Mouse (Mus musculus): ENCODE measurements around the gene Cpne6. TPM values are rescaled to one million over a fixed set of nuclear protein-coding genes. Genes with fewer than 3 reads are reported as not detected.
A peak's percentile ranks its signal among the peaks of the same experiment; 100 is the strongest.

Cpne6 gene
- polyA plus RNA-seq, 2 experiments = 0.65 to 0.83 TPM

GRCm38 (mm10) chr14:55550191-55550590 lies 39.9 kb downstream of the Cpne6 start:
- no peak for ATAC-seq (ENCODE audit: low FRiP score, low read depth)
- no peaks in the 10 kb centered on the region for H3K4me1 ChIP-seq (ENCODE audit: control insufficient read depth, insufficient read depth, low read length)
- no peaks in the 10 kb centered on the region for H3K27me3 ChIP-seq (ENCODE audit: control insufficient read depth, insufficient read depth, low read length)
- H3K4me3 ChIP-seq (replicated peaks; ENCODE audit: low read length) = no peak overlapping the region
- peaks cover 46% of the 10 kb centered on the region for H3K36me3 ChIP-seq (ENCODE audit: control insufficient read depth, insufficient read depth, low read length)
- H3K9ac ChIP-seq (ENCODE audit: low read depth, low read length, severe bottlenecking) = no peak overlapping the region
- no peak overlapping the region for H3K4me2 ChIP-seq (replicated peaks; ENCODE audit: low read depth, low read length, severe bottlenecking)
- WGBS = 86% methylated on average over 6 of the region's 6 CpGs
- no peak overlapping the region for H3K27ac ChIP-seq (replicated peaks; ENCODE audit: low read depth, low read length)
- DNase-seq (ENCODE audit: low spot score) = no peak
- H3K9me3 ChIP-seq (ENCODE audit: control insufficient read depth, low read length) = no peaks in the 10 kb centered on the region
- no peak for TF ChIP-seq POLR2A (IDR thresholded peaks at IDR 0.05; ENCODE audit: borderline replicate concordance, extremely low read depth, insufficient read depth, insufficient read length)

GRCm38 (mm10) chr14:55551347-55551746 lies 41.1 kb downstream of the Cpne6 start:
- no peak for TF ChIP-seq POLR2A (IDR thresholded peaks at IDR 0.05; ENCODE audit: borderline replicate concordance, extremely low read depth, insufficient read depth, insufficient read length)
- Histone ChIP-seq H3K9me3 (ENCODE audit: control insufficient read depth, low read length) (no peaks in the 10 kb centered on the region), H3K27me3 (ENCODE audit: control insufficient read depth, insufficient read depth, low read length) (no peaks in the 10 kb centered on the region), H3K27ac (replicated peaks; ENCODE audit: low read depth, low read length) (no peak overlapping the region), H3K4me2 (replicated peaks; ENCODE audit: low read depth, low read length, severe bottlenecking) (no peak overlapping the region), H3K36me3 (ENCODE audit: control insufficient read depth, insufficient read depth, low read length) (peaks cover 36% of the 10 kb centered on the region), H3K4me3 (replicated peaks; ENCODE audit: low read length) (no peak overlapping the region), H3K4me1 (ENCODE audit: control insufficient read depth, insufficient read depth, low read length) (no peaks in the 10 kb centered on the region), H3K9ac (ENCODE audit: low read depth, low read length, severe bottlenecking) (no peak overlapping the region)
- DNase-seq (ENCODE audit: low spot score) (no peak), ATAC-seq (ENCODE audit: low FRiP score, low read depth) (no peak)
- WGBS = 70% methylated on average over 5 of the region's 5 CpGs

GRCm38 (mm10) chr14:55551794-55552193 lies 41.5 kb downstream of the Cpne6 start:
- TF ChIP-seq POLR2A (IDR thresholded peaks at IDR 0.05; ENCODE audit: borderline replicate concordance, extremely low read depth, insufficient read depth, insufficient read length) = no peak
- WGBS = 91% methylated on average over 8 of the region's 8 CpGs
- Histone ChIP-seq H3K27me3 (ENCODE audit: control insufficient read depth, insufficient read depth, low read length) (no peaks in the 10 kb centered on the region), H3K9me3 (ENCODE audit: control insufficient read depth, low read length) (no peaks in the 10 kb centered on the region), H3K9ac (ENCODE audit: low read depth, low read length, severe bottlenecking) (no peak overlapping the region), H3K36me3 (ENCODE audit: control insufficient read depth, insufficient read depth, low read length) (peaks cover 34% of the 10 kb centered on the region), H3K4me2 (replicated peaks; ENCODE audit: low read depth, low read length, severe bottlenecking) (no peak overlapping the region), H3K27ac (replicated peaks; ENCODE audit: low read depth, low read length) (no peak overlapping the region), H3K4me1 (ENCODE audit: control insufficient read depth, insufficient read depth, low read length) (no peaks in the 10 kb centered on the region), H3K4me3 (replicated peaks; ENCODE audit: low read length) (no peak overlapping the region)
- DNase-seq (ENCODE audit: low spot score) = no peak
- no peak for ATAC-seq (ENCODE audit: low FRiP score, low read depth)

GRCm38 (mm10) chr14:55554635-55555034 lies 44.4 kb downstream of the Cpne6 start:
- H3K36me3 ChIP-seq (ENCODE audit: control insufficient read depth, insufficient read depth, low read length) = peaks cover 8% of the 10 kb centered on the region
- ATAC-seq (ENCODE audit: low FRiP score, low read depth) = no peak
- no peak overlapping the region for H3K4me3 ChIP-seq (replicated peaks; ENCODE audit: low read length)
- H3K27me3 ChIP-seq (ENCODE audit: control insufficient read depth, insufficient read depth, low read length) = no peaks in the 10 kb centered on the region
- no peak for DNase-seq (ENCODE audit: low spot score)
- TF ChIP-seq POLR2A (IDR thresholded peaks at IDR 0.05; ENCODE audit: borderline replicate concordance, extremely low read depth, insufficient read depth, insufficient read length) = no peak
- H3K27ac ChIP-seq (replicated peaks; ENCODE audit: low read depth, low read length) = no peak overlapping the region
- H3K4me1 ChIP-seq (ENCODE audit: control insufficient read depth, insufficient read depth, low read length) = no peaks in the 10 kb centered on the region
- no peak overlapping the region for H3K4me2 ChIP-seq (replicated peaks; ENCODE audit: low read depth, low read length, severe bottlenecking)
- H3K9ac ChIP-seq (ENCODE audit: low read depth, low read length, severe bottlenecking) = no peak overlapping the region
- no peaks in the 10 kb centered on the region for H3K9me3 ChIP-seq (ENCODE audit: control insufficient read depth, low read length)

GRCm38 (mm10) chr14:55555788-55556187 lies 45.5 kb downstream of the Cpne6 start:
- no peak overlapping the region for H3K9ac ChIP-seq (ENCODE audit: low read depth, low read length, severe bottlenecking)
- no peak overlapping the region for H3K4me2 ChIP-seq (replicated peaks; ENCODE audit: low read depth, low read length, severe bottlenecking)
- no peak for TF ChIP-seq POLR2A (IDR thresholded peaks at IDR 0.05; ENCODE audit: borderline replicate concordance, extremely low read depth, insufficient read depth, insufficient read length)
- no peaks in the 10 kb centered on the region for H3K27me3 ChIP-seq (ENCODE audit: control insufficient read depth, insufficient read depth, low read length)
- 74% methylated on average over 3 of the region's 3 CpGs for WGBS
- no peak overlapping the region for H3K27ac ChIP-seq (replicated peaks; ENCODE audit: low read depth, low read length)
- H3K4me3 ChIP-seq (replicated peaks; ENCODE audit: low read length) = no peak overlapping the region
- no peak for ATAC-seq (ENCODE audit: low FRiP score, low read depth)
- no peaks in the 10 kb centered on the region for H3K9me3 ChIP-seq (ENCODE audit: control insufficient read depth, low read length)
- no peaks in the 10 kb centered on the region for H3K36me3 ChIP-seq (ENCODE audit: control insufficient read depth, insufficient read depth, low read length)
- H3K4me1 ChIP-seq (ENCODE audit: control insufficient read depth, insufficient read depth, low read length) = no peaks in the 10 kb centered on the region
- DNase-seq (ENCODE audit: low spot score) = no peak

- H3K27me3 ChIP-seq (ENCODE audit: control insufficient read depth, insufficient read depth, low read length) = no peaks in the 10 kb centered on the region
- no peak for TF ChIP-seq POLR2A (IDR thresholded peaks at IDR 0.05; ENCODE audit: borderline replicate concordance, extremely low read depth, insufficient read depth, insufficient read length)
- no peak overlapping the region for H3K9ac ChIP-seq (ENCODE audit: low read depth, low read length, severe bottlenecking)
- no peak overlapping the region for H3K4me3 ChIP-seq (replicated peaks; ENCODE audit: low read length)
- 26% methylated on average over 5 of the region's 5 CpGs for WGBS
- H3K27ac ChIP-seq (replicated peaks; ENCODE audit: low read depth, low read length) = no peak overlapping the region
- H3K4me1 ChIP-seq (ENCODE audit: control insufficient read depth, insufficient read depth, low read length) = peaks cover 5% of the 10 kb centered on the region
- ATAC-seq (ENCODE audit: low FRiP score, low read depth) (no peak), DNase-seq (ENCODE audit: low spot score) (peak; percentile 52)
- no peaks in the 10 kb centered on the region for H3K36me3 ChIP-seq (ENCODE audit: control insufficient read depth, insufficient read depth, low read length)
- H3K9me3 ChIP-seq (ENCODE audit: control insufficient read depth, low read length) = no peaks in the 10 kb centered on the region
- H3K4me2 ChIP-seq (replicated peaks; ENCODE audit: low read depth, low read length, severe bottlenecking) = no peak overlapping the region
Measured at GRCm38 (mm10) chr14:55557003-55557402, 46.8 kb downstream of the Cpne6 start.

Data from limb, embryonic 14.5 days (tissue).